Mouse (Mus musculus) neural tube, embryonic 13.5 days (tissue): ENCODE data around the gene Hcar1. TPM values are rescaled to one million over a fixed set of nuclear protein-coding genes. Genes with fewer than 3 reads are reported as not detected.

Experiments
- polyA plus RNA-seq: library from polyadenylated mRNA; unstranded; fragments of >200 nt; fragmentation: Nextera tagmentation; extraction: Ambion mirVana; gene quantifications from 2 replicates; pipeline ENCODE4 v1.2.1, GENCODE M21; 2015

Gene Hcar1
- polyA plus RNA-seq, 1 experiment from 2014 or later: 0.42 TPM

Other genes starting within 250 kb of the Hcar1 start
- gene Clip1, start 195.4 kb downstream of the Hcar1 start, polyA plus RNA-seq: 67.0 and 74.3 TPM in 2 replicates
- gene Zcchc8, start 158.9 kb downstream of the Hcar1 start, polyA plus RNA-seq: 71.8 and 72.0 TPM in 2 replicates
- 153 and 168 TPM in 2 replicates for gene Rsrc2, start 130.6 kb downstream of the Hcar1 start, polyA plus RNA-seq
- gene Kntc1, start 130.3 kb downstream of the Hcar1 start, polyA plus RNA-seq: 4.4 and 4.6 TPM in 2 replicates
- gene Hcar2, start 14.5 kb downstream of the Hcar1 start, polyA plus RNA-seq: 0.21 TPM in 1 of 2 replicates, not detected in the other
- 133 and 136 TPM in 2 replicates for gene Denr, start 27.2 kb upstream of the Hcar1 start, polyA plus RNA-seq
- gene Gm43518, start 47.4 kb upstream of the Hcar1 start, polyA plus RNA-seq: 3.6 and 3.8 TPM in 2 replicates
- 6.9 and 7.0 TPM in 2 replicates for gene Ccdc62, start 50.7 kb upstream of the Hcar1 start, polyA plus RNA-seq
- gene Hip1r, start 93.6 kb upstream of the Hcar1 start, polyA plus RNA-seq: 17.1 and 22.3 TPM in 2 replicates
- 77.5 and 78.5 TPM in 2 replicates for gene Vps37b, start 152.2 kb upstream of the Hcar1 start, polyA plus RNA-seq
- 8.1 and 10.3 TPM in 2 replicates for gene Abcb9, start 215.8 kb upstream of the Hcar1 start, polyA plus RNA-seq
- gene Ogfod2, start 232.3 kb upstream of the Hcar1 start, polyA plus RNA-seq: 34.1 TPM in 2 replicates
- 79.1 and 81.1 TPM in 2 replicates for gene Arl6ip4, start 236.1 kb upstream of the Hcar1 start, polyA plus RNA-seq